Mouse (Mus musculus): ENCODE data around the gene Ncoa4.
A peak's percentile ranks its signal among the peaks of the same experiment; 100 is the strongest.

- TF ChIP-seq CHD1 (IDR thresholded peaks at IDR 0.05; ENCODE audit: low read depth, low read length) (no peak), SMC3 (IDR thresholded peaks at IDR 0.05; ENCODE audit: low read depth, low read length) (no peak), POLR2A (IDR thresholded peaks at IDR 0.05; ENCODE audit: control insufficient read depth in 1 of 2, insufficient read depth in 1 of 2, low read depth in 1 of 2, low read length in 2 of 2, poor library complexity in 1 of 2) (no peak), SIN3A (IDR thresholded peaks at IDR 0.05; ENCODE audit: low read length) (peak; percentile 76), EP300 (IDR thresholded peaks at IDR 0.05; ENCODE audit: low read depth in 1 of 2, low read length in 2 of 2) (peak; percentile 91 to 94), CTCF (IDR thresholded peaks at IDR 0.05 in 2 of 3, conservative IDR thresholded peaks at IDR 0.05 in 1 of 3; ENCODE audit: control insufficient read depth in 1 of 3, insufficient read depth in 1 of 3, low read depth in 2 of 3, low read length in 3 of 3, poor library complexity in 1 of 3, severe bottlenecking in 1 of 3) (no peak), TAL1 (IDR thresholded peaks at IDR 0.05; ENCODE audit: low read length) (peak; percentile 84), MAFK (IDR thresholded peaks at IDR 0.05; ENCODE audit: borderline replicate concordance, low read depth, low read length) (peak; percentile 51; the same call in 1 of the 2 replicates)
Observed at GRCm38 (mm10) chr14:32131836-32132235, 27.8 kb upstream of the Ncoa4 start.

Measured in MEL (cell line).